Mouse (Mus musculus) regulatory T cell (primary cell): Measurements from ENCODE around the gene Hspa1l.
"Not testable (repeated sequence)": the region's sequence is repeated elsewhere in the genome, so short reads cannot be mapped to it uniquely, and the experiment has no call there.

Source experiments
- in situ Hi-C: fragments of 300-600 bp; cut with MboI, MseI; formaldehyde crosslinking; loops from one replicate; pipeline ENCODE4 v1.15.1; 2025; ENCODE audit warnings: high pct_unique_total_duplicates

Hspa1l gene

DNA sequence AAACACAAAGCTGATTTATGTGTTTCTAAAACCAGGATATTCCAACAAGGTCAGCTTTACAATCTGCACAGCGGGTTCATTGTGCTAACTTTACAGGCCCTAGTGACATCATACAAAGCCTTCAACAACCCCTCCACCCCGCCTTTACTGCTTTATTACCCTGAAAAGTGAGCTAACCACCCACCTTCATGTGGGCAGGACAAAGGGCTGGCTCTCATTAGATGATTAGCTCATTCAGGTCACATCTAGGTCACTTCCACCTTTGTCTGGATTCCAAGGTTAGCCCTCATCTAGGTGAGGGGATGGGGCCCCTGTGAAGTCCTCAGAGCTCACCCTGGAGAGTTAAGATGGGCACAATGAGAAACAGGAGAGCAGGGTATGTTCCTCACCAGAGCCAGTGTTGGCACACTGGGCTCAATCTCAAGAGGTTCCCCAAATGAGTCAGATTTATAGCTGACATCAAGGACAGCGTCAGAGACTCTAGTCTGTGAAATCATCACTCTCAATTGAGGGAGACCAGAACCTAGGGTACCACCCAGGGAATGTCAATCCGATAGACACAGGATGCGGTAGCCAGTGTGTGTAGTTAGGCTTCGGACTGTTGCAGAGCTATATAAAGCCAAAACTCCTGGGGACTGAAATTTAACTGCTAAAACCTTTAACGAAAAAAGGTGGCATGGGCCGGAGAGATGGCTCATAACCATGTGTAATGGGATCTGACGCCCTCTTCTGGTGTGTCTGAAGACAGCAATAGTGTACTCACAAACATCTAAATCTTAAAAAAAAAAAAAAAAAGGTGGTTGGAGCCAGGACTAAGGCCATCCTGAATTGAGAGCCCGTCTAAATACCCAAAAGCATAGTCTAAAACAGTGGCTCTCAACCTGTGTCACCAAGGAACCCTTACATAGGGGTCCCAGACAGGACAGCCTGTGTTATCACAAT is 21.7 kb upstream of the Hspa1l start:
- in situ Hi-C loops, result no loop called here

DNA sequence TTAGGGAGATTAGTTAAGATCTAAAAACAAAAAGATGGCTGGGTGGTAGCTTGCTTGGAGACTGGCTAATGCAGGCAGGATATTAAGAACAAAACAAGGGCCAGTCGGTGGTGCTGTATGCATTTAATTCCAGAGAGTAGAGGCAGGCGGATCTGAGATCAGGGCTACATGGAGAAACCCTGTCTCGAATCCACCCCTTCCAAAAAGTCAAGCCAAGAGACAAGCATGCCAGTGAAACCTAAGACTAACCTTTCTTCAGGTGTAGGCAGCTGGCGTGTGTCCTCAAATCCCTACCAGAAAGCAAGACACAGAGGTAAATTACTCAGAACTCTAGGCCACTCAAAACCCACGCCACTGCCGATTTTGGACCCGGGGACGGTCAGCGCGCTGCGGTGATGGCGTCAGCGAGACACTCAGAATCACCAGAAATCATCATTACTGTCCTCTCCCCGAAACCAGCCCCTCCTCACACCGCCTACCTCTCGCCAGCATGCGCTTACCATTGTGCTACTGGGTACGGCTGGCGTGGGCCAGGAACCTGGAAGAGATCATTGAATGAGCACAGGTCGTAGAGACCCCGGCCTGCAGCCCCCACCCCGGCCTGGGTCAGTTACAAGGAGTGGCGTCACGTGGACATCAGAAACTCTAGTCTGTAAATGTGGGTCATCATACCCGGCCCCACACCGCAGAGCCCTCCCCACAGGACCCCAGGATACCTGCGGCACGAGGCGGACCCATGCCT is 20.7 kb upstream of the Hspa1l start:
- in situ Hi-C loops, result no loop called here

GRCm38 (mm10) chr17:34952378-34953040 is 20.0 kb upstream of the Hspa1l start:
- in situ Hi-C loops, result no loop called here

DNA sequence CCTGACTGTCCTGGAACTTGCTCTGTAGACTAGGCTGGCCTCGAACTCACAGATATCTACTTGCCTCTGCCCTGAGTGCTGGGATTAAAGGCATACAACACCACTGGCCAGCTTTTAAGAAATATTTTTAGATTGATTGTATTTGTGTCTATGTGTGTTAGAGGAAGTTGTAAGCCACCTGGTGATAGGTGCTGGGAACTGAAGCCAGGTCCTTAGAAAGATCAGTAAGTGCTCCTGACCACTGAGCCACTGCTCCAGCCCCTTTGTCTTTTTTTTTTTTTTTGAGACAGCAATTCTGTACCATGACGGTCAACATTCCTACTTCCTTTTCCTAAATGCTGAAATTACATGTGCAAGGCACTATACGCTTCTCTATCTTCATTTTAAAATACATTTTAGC is 19.2 kb upstream of the Hspa1l start:
- in situ Hi-C loops, result no loop called here

- in situ Hi-C loops, result no loop called here
These were observed 18.6 kb upstream of the Hspa1l start for GRCm38 (mm10) chr17:34953904-34954303.

- in situ Hi-C loops, result no loop called here
These were observed 17.7 kb upstream of the Hspa1l start for GRCm38 (mm10) chr17:34954831-34955230.

DNA sequence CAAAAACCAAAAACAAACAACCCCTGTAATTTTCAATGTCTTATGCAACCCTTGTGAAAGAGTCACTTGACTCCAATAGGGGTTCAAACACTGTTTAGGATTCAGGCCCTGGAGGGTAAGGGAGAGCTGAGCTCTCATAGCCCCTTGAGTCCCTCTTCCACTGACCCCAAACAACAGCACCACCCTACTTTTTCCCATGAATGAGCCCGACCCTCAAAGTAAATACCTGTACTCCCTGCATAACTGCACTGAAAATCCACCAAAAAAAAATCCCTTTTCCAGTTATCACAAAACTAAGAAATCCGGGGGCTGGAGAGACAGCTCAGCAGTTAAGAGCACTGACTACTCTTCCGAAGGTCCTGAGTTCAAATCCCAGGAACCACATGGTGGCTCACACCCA is 16.6 kb upstream of the Hspa1l start:
- in situ Hi-C loops, result no loop called here

DNA sequence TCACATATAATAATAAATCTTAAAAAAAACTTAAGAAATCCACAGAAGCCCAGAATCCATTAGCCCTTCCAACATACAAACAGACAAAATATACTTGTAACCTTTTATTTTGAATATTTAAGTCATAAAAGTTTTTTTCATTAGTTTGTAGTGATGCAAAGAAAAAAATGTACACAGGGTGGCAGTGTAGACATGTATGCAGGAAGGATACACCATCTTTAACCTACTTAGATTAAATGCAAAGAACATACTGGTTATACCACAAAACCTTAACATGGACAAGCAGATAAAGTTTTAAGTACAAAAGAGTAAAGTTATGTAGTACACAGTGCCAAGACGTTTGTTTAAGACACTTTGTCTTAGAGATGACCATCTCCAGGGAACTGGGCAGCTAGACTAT is 16.2 kb upstream of the Hspa1l start:
- in situ Hi-C loops, result no loop called here

GRCm38 (mm10) chr17:34957291-34957690 is 15.2 kb upstream of the Hspa1l start:
- in situ Hi-C loops, result not testable (repeated sequence)

DNA sequence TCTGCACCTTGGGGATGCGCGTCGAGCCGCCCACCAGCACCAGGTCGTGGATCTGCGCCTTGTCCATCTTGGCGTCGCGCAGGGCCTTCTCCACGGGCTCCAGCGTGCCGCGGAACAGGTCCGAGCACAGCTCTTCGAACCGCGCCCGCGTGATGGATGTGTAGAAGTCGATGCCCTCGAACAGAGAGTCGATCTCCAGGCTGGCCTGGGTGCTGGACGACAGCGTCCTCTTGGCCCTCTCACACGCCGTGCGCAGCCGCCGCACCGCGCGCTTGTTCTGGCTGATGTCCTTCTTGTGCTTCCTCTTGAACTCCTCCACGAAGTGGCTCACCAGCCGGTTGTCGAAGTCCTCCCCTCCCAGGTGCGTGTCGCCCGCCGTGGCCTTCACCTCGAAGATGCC is 14.5 kb upstream of the Hspa1l start:
- in situ Hi-C loops, result not testable (repeated sequence)

DNA sequence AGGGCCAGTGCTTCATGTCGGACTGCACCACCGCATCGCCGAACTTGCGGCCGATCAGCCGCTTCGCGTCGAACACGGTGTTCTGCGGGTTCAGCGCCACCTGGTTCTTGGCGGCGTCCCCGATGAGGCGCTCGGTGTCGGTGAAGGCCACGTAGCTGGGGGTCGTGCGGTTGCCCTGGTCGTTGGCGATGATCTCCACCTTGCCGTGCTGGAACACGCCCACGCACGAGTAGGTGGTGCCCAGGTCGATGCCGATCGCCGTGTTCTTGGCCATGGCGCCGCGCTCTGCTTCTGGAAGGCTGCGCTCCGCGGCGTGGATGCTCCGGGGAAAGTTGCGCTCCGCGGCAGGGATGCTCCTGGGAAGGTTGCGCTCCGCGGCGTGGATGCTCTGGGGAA is 13.8 kb upstream of the Hspa1l start:
- in situ Hi-C loops, result not testable (repeated sequence)

- in situ Hi-C loops, result not testable (repeated sequence)
These were observed 13.2 kb upstream of the Hspa1l start, which contains the start of gene Hspa1b for GRCm38 (mm10) chr17:34959130-34959778. Hspa1b (minus strand) TSS chr17:34959238.

DNA sequence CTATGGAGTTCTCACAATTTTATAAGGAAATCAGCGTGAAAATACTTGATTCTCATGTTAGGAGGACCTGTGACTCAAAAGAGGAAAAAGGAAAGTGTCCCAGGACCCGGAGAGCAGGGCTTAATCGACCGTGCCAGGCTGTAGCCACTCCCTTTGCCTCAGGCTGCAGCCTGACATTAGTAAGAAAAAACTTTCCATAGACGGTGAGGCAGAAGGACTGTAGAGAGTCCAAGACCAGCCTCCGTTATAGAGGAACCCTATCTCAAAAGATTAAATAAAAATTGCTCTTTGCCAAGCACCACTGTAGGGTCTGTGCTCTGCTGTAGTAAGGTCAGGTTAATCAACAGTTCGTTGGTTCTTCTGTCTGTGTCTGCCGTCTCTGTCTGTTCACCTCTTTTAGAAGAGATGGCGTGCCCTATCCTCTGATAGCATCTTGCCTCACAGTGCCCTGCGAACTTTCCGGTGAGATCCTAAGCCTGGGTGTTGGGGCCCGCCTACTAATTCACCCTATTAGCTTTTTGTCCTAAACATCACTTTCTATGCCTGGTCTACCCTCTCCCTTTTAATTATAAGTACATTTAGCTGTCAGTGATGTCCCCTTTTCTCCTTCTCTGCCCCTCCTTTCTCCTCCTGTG is 12.5 kb upstream of the Hspa1l start:
- in situ Hi-C loops, result no loop called here

- in situ Hi-C loops, result no loop called here
These were observed 11.6 kb upstream of the Hspa1l start for GRCm38 (mm10) chr17:34960702-34961493.

DNA sequence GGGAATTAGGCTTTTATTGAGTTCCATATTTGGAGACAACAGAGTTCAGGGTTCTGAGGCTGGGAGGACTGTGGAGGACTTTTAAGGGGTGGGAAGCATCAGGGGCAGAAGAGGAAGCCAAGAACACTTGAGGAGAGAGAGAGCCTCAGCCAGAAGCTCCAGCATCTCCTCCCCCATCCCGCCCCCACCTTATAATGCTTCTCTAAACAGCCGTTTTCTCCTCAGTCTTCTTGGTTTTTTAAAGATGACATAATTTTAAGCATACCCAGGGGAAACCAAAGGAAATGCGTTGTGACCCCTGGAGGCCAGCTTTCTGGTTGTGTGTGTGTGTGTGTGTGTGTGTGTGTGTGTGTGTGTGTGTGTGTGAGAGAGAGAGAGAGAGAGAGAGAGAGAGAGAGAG is 10.4 kb upstream of the Hspa1l start:
- in situ Hi-C loops, result no loop called here

DNA sequence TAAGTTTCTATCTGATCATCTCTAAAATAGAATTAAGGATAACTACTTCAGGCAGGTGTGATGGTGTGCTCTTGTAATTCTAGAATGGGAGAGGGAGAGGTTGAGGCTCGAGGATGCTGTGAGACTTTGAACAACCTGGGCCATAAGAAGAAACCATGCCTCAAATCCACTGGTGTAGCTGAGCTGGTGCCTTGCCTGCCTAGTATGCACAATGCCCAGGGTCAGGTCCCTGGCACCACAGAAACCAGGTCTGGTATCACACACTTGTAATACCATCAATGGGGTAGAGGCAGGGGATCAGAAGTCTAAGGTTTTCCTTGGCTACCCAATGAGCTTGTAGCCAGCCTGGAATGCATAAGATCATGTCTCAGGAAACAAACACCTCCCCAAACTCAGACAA is 9.7 kb upstream of the Hspa1l start:
- in situ Hi-C loops, result no loop called here

DNA sequence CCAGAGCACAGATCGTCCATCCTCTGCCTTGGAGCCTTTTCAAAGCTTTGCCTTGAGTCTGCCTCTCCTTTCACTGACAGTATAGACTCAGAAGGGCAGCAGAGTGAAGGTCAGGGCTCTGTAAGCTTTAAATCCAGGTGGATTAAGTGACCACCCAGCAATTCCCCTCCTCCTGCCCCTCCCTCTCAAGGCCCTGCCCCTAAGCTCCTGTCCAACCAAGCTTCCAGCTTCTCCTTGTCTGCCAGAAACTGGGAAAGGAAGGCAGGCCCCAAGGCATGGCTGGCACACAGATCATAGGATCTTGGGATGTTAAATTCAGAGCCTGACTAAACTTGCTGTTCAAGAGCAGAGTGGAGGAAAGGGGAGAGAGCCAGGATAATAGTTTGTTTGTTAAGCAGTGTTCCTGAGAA is 7.9 kb upstream of the Hspa1l start:
- in situ Hi-C loops, result no loop called here

DNA sequence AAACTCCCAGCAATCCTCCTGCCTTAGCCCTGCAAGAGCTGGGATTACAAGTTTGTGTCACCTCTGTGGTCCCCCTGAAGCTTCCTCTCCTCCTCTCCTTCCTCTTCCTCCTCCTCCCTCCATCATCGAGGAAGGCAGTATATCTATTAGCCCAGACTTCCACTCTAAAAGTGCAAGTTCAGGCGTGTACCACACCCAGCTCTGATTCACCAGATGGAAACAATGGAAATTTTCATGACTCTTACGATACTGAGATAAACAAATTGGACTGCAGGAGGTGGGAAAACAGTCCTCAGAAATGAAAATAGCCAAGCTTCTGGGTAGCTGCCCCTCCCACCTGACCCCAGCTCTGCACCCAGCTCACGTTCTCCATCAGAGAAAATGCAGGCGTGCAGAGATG is 6.9 kb upstream of the Hspa1l start:
- in situ Hi-C loops, result no loop called here

- in situ Hi-C loops, result not testable (repeated sequence)
These were observed 2.7 kb upstream of the Hspa1l start, which contains the start of gene Gm20481 for GRCm38 (mm10) chr17:34969822-34970221. Gm20481 (plus strand) TSS chr17:34969912.

DNA sequence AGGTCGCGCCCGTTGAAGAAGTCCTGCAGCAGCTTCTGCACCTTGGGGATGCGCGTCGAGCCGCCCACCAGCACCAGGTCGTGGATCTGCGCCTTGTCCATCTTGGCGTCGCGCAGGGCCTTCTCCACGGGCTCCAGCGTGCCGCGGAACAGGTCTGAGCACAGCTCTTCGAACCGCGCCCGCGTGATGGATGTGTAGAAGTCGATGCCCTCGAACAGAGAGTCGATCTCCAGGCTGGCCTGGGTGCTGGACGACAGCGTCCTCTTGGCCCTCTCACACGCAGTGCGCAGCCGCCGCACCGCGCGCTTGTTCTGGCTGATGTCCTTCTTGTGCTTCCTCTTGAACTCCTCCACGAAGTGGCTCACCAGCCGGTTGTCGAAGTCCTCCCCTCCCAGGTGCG is 1.7 kb upstream of the Hspa1l start:
- in situ Hi-C loops, result not testable (repeated sequence)
